Mouse (Mus musculus) heart, embryonic 12.5 days (tissue): Measurements from ENCODE around the gene Efna1. TPM values are rescaled to one million over a fixed set of nuclear protein-coding genes. Genes with fewer than 3 reads are reported as not detected.
A peak's percentile ranks its signal among the peaks of the same experiment; 100 is the strongest.

Source experiments
- ATAC-seq: fragments of 200-750 bp; cut with Nextera tagmentation; 2 replicates; pipeline ENCODE4 v1.8.0; 2017; ENCODE audit warnings: moderate TSS enrichment, moderate library complexity; ENCODE audit not compliant: insufficient number of reproducible peaks, low FRiP score
- H3K27ac ChIP-seq: fragments of 300-500 bp; sonication (generic); 2 replicates; pipeline ENCODE4 v1.5.1; 2016; ENCODE audit warnings: mild to moderate bottlenecking, moderate library complexity; ENCODE audit not compliant: poor library complexity, severe bottlenecking
- H3K27me3 ChIP-seq: fragments of 300-500 bp; sonication (generic); replicated peaks from 2 replicates; pipeline ENCODE4 v1.6.1; 2016; ENCODE audit warnings: mild to moderate bottlenecking, moderate library complexity
- H3K36me3 ChIP-seq: fragments of 300-500 bp; sonication (generic); 2 replicates; pipeline ENCODE4 v1.6.1; 2016; ENCODE audit warnings: mild to moderate bottlenecking, moderate library complexity
- H3K4me1 ChIP-seq: fragments of 300-500 bp; sonication (generic); replicated peaks from 2 replicates; pipeline ENCODE4 v1.6.1; 2016; ENCODE audit warnings: mild to moderate bottlenecking
- H3K4me2 ChIP-seq: fragments of 300-500 bp; sonication (generic); 2 replicates; pipeline ENCODE4 v1.6.1; 2016; ENCODE audit warnings: mild to moderate bottlenecking, moderate library complexity
- H3K4me3 ChIP-seq: fragments of 300-500 bp; sonication (generic); 2 replicates; pipeline ENCODE4 v1.5.1; 2016; ENCODE audit warnings: mild to moderate bottlenecking
- H3K9ac ChIP-seq: fragments of 300-500 bp; sonication (generic); 2 replicates; pipeline ENCODE4 v1.6.1; 2016; ENCODE audit warnings: mild to moderate bottlenecking, moderate library complexity
- H3K9me3 ChIP-seq: fragments of 300-500 bp; sonication (generic); replicated peaks from 2 replicates; pipeline ENCODE4 v1.6.1; 2016; ENCODE audit warnings: mild to moderate bottlenecking, moderate library complexity
- WGBS: fragments of 180-500 bp; shearing (Covaris S2); methylation state at CpG from one replicate; pipeline ENCODE4 v1.1.7; 2016; 5-methylcytosine and 5-hydroxymethylcytosine counted together
- polyA plus RNA-seq: library from polyadenylated mRNA; unstranded; fragments of >200 nt; fragmentation: Nextera tagmentation; extraction: Ambion mirVana; gene quantifications from 2 replicates; pipeline ENCODE4 v1.2.1, GENCODE M21; 2016

Efna1 gene
- polyA plus RNA-seq, 1 experiment from 2014 or later, result 27.0 TPM

- peaks cover 57% of the 10 kb centered on the region for H3K4me1 ChIP-seq
- H3K4me2 ChIP-seq, result peak overlapping the region; percentile 94
- no peak overlapping the region for H3K27ac ChIP-seq
- no peaks in the 10 kb centered on the region for H3K9me3 ChIP-seq
- 3% methylated on average over 49 of the region's 58 CpGs for WGBS
- no peak for ATAC-seq
- no peaks in the 10 kb centered on the region for H3K36me3 ChIP-seq
- H3K4me3 ChIP-seq, result peak overlapping the region; percentile 62
- peak overlapping the region; percentile 39; the same call in 1 of the 2 replicates for H3K9ac ChIP-seq
- H3K27me3 ChIP-seq, result peaks cover 78% of the 10 kb centered on the region
Measured at GRCm38 (mm10) chr3:89319591-89320350, 38.8 kb upstream of the Efna1 start.

- ATAC-seq, result no peak
- Histone ChIP-seq H3K9me3 (no peaks in the 10 kb centered on the region), H3K27ac (no peak overlapping the region), H3K27me3 (peaks cover 74% of the 10 kb centered on the region), H3K4me2 (peak overlapping the region; percentile 94), H3K4me1 (peaks cover 63% of the 10 kb centered on the region), H3K36me3 (no peaks in the 10 kb centered on the region), H3K9ac (no peak overlapping the region), H3K4me3 (peak overlapping the region; percentile 62)
- 8% methylated on average over 21 of the region's 21 CpGs for WGBS
Measured at GRCm38 (mm10) chr3:89318971-89319590, 38.1 kb upstream of the Efna1 start.

GRCm38 (mm10) chr3:89318316-89318715 is 37.4 kb upstream of the Efna1 start:
- Histone ChIP-seq H3K9me3 (no peaks in the 10 kb centered on the region), H3K4me2 (no peak overlapping the region), H3K27ac (no peak overlapping the region), H3K9ac (no peak overlapping the region), H3K4me3 (no peak overlapping the region), H3K36me3 (no peaks in the 10 kb centered on the region), H3K27me3 (peaks cover 66% of the 10 kb centered on the region), H3K4me1 (peaks cover 63% of the 10 kb centered on the region)
- no peak for ATAC-seq
- 74% methylated on average over 8 of the region's 8 CpGs for WGBS

- Histone ChIP-seq H3K9me3 (no peaks in the 10 kb centered on the region), H3K27ac (no peak overlapping the region), H3K4me1 (peaks cover 59% of the 10 kb centered on the region), H3K9ac (peak overlapping the region; percentile 50), H3K4me3 (no peak overlapping the region), H3K4me2 (0 out of 2 replicates have a peak overlapping the region, but pooled peaks have one; percentile 8), H3K36me3 (no peaks in the 10 kb centered on the region), H3K27me3 (peaks cover 58% of the 10 kb centered on the region)
- ATAC-seq, result no peak
- WGBS, result 60% methylated on average over 6 of the region's 6 CpGs
Measured at GRCm38 (mm10) chr3:89317246-89317645, 36.3 kb upstream of the Efna1 start.

- Histone ChIP-seq H3K4me3 (no peak overlapping the region), H3K4me2 (peak overlapping the region; percentile 70; the same call in 1 of the 2 replicates), H3K9me3 (no peaks in the 10 kb centered on the region), H3K4me1 (peaks cover 55% of the 10 kb centered on the region), H3K9ac (peak overlapping the region; percentile 50), H3K27me3 (peaks cover 54% of the 10 kb centered on the region), H3K36me3 (no peaks in the 10 kb centered on the region), H3K27ac (no peak overlapping the region)
- 0% methylated on average over 4 of the region's 4 CpGs for WGBS
- ATAC-seq, result peak; percentile 12; the same call in 1 of the 2 replicates
Measured at GRCm38 (mm10) chr3:89316833-89317232, 35.9 kb upstream of the Efna1 start.

GRCm38 (mm10) chr3:89315930-89316831 is 35.2 kb upstream of the Efna1 start:
- ATAC-seq, result peak; percentile 10; the same call in 1 of the 2 replicates
- Histone ChIP-seq H3K27me3 (peaks cover 48% of the 10 kb centered on the region), H3K27ac (no peak overlapping the region), H3K9me3 (no peaks in the 10 kb centered on the region), H3K4me2 (peak overlapping the region; percentile 70), H3K4me1 (peaks cover 49% of the 10 kb centered on the region), H3K36me3 (no peaks in the 10 kb centered on the region), H3K9ac (peak overlapping the region; percentile 53), H3K4me3 (peak overlapping the region; percentile 35)
- WGBS, result 20% methylated on average over 40 of the region's 40 CpGs

GRCm38 (mm10) chr3:89315195-89315929 is 34.4 kb upstream of the Efna1 start:
- Histone ChIP-seq H3K4me2 (peak overlapping the region; percentile 70), H3K4me1 (peaks cover 40% of the 10 kb centered on the region), H3K27ac (no peak overlapping the region), H3K36me3 (no peaks in the 10 kb centered on the region), H3K4me3 (peak overlapping the region; percentile 35), H3K27me3 (peaks cover 39% of the 10 kb centered on the region), H3K9me3 (no peaks in the 10 kb centered on the region), H3K9ac (peak overlapping the region; percentile 53)
- ATAC-seq, result peak; percentile 37; the same call in 1 of the 2 replicates
- WGBS, result 5% methylated on average over 25 of the region's 26 CpGs

GRCm38 (mm10) chr3:89314791-89315190 is 33.8 kb upstream of the Efna1 start:
- peak overlapping the region; percentile 70 for H3K4me2 ChIP-seq
- H3K4me1 ChIP-seq, result peaks cover 35% of the 10 kb centered on the region
- ATAC-seq, result peak; percentile 13; the same call in 1 of the 2 replicates
- 43% methylated on average over 2 of the region's 2 CpGs for WGBS
- no peak overlapping the region for H3K4me3 ChIP-seq
- no peak overlapping the region for H3K27ac ChIP-seq
- no peaks in the 10 kb centered on the region for H3K36me3 ChIP-seq
- H3K9ac ChIP-seq, result peak overlapping the region; percentile 53; the same call in 1 of the 2 replicates
- no peaks in the 10 kb centered on the region for H3K9me3 ChIP-seq
- H3K27me3 ChIP-seq, result peaks cover 34% of the 10 kb centered on the region

- Histone ChIP-seq H3K9me3 (no peaks in the 10 kb centered on the region), H3K4me2 (no peak overlapping the region), H3K4me3 (no peak overlapping the region), H3K36me3 (no peaks in the 10 kb centered on the region), H3K9ac (no peak overlapping the region), H3K4me1 (peaks cover 30% of the 10 kb centered on the region), H3K27ac (no peak overlapping the region; the same call in 1 of the 2 replicates), H3K27me3 (peaks cover 29% of the 10 kb centered on the region)
- no peak for ATAC-seq
- WGBS, result 51% methylated on average over 5 of the region's 5 CpGs
Measured at GRCm38 (mm10) chr3:89314340-89314739, 33.4 kb upstream of the Efna1 start.

GRCm38 (mm10) chr3:89308089-89308488 is 27.1 kb upstream of the Efna1 start:
- WGBS, result 4% methylated on average over 9 of the region's 9 CpGs
- Histone ChIP-seq H3K9me3 (no peaks in the 10 kb centered on the region), H3K4me2 (no peak overlapping the region), H3K27ac (no peak overlapping the region), H3K4me1 (no peaks in the 10 kb centered on the region), H3K4me3 (no peak overlapping the region), H3K27me3 (0 out of 2 replicates have a peak, but pooled peaks cover 5% of the 10 kb centered on the region), H3K36me3 (no peaks in the 10 kb centered on the region), H3K9ac (no peak overlapping the region)
- ATAC-seq, result peak; percentile 79
